Mouse (Mus musculus): ENCODE measurements at regions not wholly inside any gene's neighbourhood (a gene's known extent, or its start where the extent isn't known, plus 50 kb on each side); places are given as distances from the start of the nearest gene placed in this dataset.

GRCm38 (mm10) chr12:31172451-31173318, 67.9 kb upstream of the Gm6993 start:
- no peak for DNase-seq (ENCODE audit: low spot score in 2 of 2)

GRCm38 (mm10) chr12:31173512-31173911, 67.1 kb upstream of the Gm6993 start:
- DNase-seq (ENCODE audit: low spot score in 2 of 2), result no peak

- DNase-seq (ENCODE audit: low spot score in 2 of 2), result no peak
Measured at GRCm38 (mm10) chr12:31179536-31179935, 61.0 kb upstream of the Gm6993 start.

GRCm38 (mm10) chr12:31183632-31184031, 56.9 kb upstream of the Gm6993 start:
- no peak for DNase-seq (ENCODE audit: low spot score in 2 of 2)

- DNase-seq (ENCODE audit: low spot score in 2 of 2), result no peak
Measured at GRCm38 (mm10) chr12:31184217-31184975, 56.2 kb upstream of the Gm6993 start.

GRCm38 (mm10) chr12:31185177-31185932, 55.2 kb upstream of the Gm6993 start:
- DNase-seq (ENCODE audit: low spot score in 2 of 2), result peak in 1 of 2 experiments; percentile 7

GRCm38 (mm10) chr12:31185933-31186845, 54.4 kb upstream of the Gm6993 start:
- no peak for DNase-seq (ENCODE audit: low spot score in 2 of 2)

GRCm38 (mm10) chr12:31188011-31188576, 52.5 kb upstream of the Gm6993 start:
- no peak for DNase-seq (ENCODE audit: low spot score in 2 of 2)

GRCm38 (mm10) chr12:31190265-31190664, 50.3 kb upstream of the Gm6993 start:
- no peak for DNase-seq (ENCODE audit: low spot score in 2 of 2)

Measured in left cerebral cortex, adult 18-20 months (tissue).